Mouse (Mus musculus): ENCODE results near the gene Otub1.

DNA sequence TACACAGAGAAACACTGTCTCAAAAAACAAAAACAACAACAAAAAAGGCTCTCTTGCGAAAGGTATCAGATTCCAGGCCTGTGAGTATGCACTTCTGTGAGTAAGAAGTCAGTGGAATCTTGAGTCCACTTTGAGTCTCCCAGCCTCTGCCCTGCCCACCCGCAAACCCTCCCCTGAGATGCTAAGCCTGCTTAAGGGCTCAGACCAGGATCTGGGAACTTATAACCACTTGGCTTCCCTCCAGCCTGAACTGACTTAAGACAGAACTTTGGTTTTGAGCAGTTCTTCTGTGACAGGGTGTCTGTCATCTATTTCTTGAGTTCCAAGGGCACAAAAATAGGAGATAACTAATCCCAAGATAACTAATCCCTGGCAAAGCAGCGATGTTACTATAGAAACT is 6.9 kb upstream of the Otub1 start:
- TF ChIP-seq POLR2A (IDR thresholded peaks at IDR 0.05; ENCODE audit: extremely low read depth, insufficient read depth, low read length) (no peak), CTCF (IDR thresholded peaks at IDR 0.05; ENCODE audit: low read depth, low read length) (no peak)

Measured in liver, adult 2 months (tissue).